ENCODE assay signal across 1 mouse cellular context in the genomic region with DNA sequence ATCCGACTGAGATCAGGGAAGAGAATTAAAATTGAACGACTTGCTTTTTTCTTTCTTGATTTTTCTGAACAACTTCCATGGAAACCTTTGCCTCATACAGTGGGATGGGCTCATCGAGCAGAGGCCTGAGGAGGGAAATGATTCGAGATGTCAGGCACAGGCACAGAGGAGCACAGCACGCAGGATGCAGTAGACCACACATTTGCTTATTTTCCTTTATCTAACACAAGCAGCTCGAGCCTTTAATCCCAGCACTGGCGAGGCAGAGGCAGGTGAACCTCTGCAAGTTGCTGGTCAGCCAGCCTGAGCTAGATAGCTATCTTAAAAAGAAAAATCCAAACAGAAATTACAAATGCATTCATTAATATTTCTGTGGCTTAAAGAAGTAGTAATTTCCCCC.
TF ChIP-seq lines count a peak whose summit lies in the region.

No protein-coding gene starts in this region.

TF ChIP-seq in CH12.LX, 34 proteins besides CTCF, POLR2A, EP300 and RAD21:
- TF ChIP-seq IRF4 (IDR thresholded peaks at IDR 0.05; ENCODE audit: low read depth, low read length) (peak; percentile 14; the same call in 1 of the 2 replicates), E2F4 (IDR thresholded peaks at IDR 0.05; ENCODE audit: insufficient replicate concordance, low read depth, low read length) (no peak), ZNF384 (IDR thresholded peaks at IDR 0.05; ENCODE audit: low read depth, low read length) (no peak), SIN3A (IDR thresholded peaks at IDR 0.05; ENCODE audit: low read length) (0 out of 2 replicates have a peak, but pooled peaks have one; percentile 0), BHLHE40 (IDR thresholded peaks at IDR 0.05; ENCODE audit: low read depth, low read length) (peak; percentile 76)
